Mouse (Mus musculus) frontal cortex, postnatal 14 days (tissue): ENCODE results near the gene Nptn.

Experiments used
- DNase-seq, 2 experiments: peaks; one replicate each; pipeline ENCODE4 v3.0.0; 2022; ENCODE audit warnings: low spot score in 2 of 2

Gene Nptn

DNA sequence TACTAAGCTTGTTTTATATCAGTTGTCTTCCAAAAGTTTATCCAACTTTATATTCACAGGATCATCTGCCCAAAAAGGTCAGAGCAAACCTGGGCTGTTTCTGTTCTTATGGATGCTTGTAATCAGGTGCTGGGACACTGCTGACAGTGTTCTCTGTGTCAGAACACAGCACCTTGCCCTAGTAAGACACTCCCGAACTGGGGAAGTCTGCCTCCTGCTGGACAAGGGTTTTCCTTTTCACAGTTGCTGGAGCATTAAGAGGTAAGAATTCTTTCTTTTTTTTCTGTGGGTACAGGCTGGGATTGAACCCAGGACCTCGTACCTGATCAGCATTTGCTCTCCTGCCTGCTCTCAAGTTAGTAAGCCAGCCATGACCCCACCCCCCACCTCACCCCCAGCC, 74.4 kb downstream of the Nptn start:
- no peak for DNase-seq

DNA sequence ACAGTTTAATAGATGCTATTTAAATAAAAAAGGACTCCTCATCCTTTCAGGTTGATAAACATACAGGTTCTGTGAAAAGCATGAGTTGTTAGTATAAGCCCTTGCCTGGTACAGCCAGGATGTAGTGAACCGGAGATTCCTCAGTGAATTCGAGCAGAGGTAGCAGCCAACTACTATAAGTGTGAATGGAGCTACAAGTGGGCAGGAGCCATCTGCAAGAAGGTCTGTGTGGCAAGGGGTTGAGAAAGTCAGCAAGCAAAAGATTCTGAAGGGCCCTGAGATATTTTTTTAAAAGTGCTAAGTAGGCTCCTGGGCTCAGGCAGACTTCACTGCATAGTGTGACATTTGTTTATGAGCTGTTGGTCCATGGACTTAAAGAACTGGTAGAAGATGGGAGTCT, 74.8 kb downstream of the Nptn start:
- DNase-seq: no peak

DNA sequence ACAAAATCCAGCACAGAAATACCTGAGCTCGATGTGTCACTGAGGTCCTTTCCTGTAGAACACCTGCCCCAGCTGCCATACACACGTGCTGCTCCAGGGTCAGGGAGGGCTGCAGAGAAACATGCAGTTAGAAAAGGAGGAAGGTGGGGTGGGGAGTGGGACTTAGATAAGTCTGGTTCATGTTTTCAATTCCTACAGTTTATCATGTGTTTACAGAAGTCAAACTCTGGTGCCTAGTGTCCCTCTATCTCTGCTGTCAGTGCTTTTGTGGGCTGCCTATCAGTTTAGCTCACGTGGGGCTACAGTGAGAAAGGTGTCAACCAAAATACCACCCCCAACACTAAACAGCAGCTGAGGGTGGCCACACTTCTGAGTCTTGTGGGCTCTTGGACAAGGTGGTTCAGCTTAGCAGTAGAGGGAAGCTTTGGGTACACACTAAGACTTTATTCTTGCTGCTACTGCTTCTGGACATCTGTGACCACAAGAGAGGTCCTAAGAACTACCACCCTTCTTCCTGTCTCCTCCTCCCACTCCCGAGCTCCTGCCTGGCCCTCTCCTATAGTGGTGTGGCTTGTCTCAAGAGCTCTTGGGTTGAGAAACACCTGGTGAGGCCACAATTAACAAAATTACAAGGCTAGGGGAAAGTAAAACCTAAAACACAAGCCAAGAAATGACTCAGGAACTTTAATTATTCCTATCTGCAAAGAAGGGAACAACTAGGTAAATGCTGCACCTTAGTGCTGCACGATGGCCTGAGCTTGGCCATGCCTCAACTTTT, 75.9 kb downstream of the Nptn start:
- no peak for DNase-seq

DNA sequence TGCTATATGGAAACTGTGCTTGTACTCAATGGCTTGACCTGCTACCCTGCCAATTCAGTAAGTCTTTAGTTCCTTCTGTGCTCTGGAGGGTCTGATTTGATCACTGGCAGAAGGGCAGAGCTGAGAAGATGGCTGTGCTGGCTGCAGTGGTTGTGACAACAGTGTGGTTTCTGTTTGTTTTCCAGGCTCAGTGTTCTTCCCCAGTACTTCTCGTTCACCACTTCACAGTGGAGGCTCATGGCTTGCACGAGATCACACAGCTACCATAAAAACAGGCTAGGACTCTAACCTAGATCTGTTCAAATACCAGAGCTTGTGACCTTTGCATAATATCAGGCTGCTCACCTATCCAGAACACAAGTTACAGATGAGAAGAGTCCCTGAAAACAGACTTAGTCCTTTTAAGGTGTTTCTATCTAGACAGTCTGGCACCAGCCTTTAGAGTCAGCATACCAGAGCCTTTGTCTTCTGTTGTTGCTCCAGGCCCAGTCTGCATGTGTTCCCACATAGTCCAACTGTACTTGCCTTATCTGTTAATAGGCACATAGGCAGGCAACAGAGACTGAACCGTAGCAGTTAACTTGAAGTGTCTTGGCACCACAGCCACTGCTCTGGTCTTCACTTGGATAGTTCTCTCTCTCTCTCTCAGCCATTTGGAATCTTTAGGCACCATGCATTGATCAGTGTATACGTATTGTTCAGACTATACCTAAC, 76.7 kb downstream of the Nptn start:
- DNase-seq: no peak

DNA sequence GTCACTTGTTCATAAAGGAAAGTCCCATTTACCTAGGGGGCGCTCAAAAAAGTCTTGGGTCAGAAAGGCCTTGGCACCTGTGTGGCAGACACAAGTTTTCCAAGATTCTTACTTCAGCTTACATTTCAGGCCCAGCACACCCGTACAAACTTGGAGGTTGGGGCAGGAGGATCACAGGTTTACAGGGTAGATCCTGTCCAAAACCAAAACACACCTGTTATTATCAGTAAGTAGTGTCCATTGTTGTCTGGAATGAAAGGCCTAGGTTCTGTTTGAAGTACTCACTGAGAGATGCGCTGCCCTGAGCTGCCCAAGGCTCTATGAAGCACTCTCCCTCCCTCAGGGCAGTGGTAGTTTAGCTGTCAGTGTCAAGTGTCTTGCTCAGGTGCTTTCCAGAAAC, 77.3 kb downstream of the Nptn start:
- no peak for DNase-seq

DNA sequence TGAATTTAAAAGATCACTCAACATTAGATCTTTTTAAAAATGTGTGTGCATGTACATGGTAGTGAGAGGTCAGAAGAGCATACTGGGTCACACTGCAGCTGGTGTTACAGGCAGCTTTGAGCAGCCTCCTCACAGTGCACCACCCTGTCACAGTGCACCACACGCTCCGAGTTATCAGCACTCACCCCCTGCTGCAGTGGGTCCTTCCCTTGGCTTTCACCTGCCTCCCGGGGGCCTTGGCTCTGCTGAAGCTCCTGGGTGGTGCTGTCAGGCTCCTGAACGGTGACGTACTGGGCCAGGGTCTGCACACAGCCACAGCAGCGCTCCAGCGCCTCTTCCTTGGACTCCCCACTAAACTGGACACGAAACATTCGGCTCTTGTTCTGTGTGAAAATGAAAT, 77.9 kb downstream of the Nptn start:
- no peak for DNase-seq

DNA sequence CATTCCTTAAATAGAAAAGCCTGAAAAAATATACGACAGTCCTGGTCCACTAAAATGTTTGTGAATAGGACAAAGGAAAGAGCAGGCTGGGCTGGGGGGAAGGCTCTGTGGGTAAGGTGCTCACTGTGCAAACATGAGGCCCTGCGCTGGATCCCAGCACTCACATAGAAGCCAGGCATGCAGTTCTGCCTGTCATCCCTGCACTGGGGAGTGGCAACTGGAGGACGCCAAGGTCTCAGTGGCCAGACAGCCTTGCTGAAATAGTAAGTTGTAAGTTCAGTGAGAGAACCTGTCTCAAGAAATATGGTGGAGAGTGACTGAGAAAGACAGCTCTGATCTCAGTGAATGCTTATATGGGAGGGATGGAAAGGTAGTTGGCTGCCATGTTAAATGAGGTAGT, 78.6 kb downstream of the Nptn start:
- no peak for DNase-seq

DNA sequence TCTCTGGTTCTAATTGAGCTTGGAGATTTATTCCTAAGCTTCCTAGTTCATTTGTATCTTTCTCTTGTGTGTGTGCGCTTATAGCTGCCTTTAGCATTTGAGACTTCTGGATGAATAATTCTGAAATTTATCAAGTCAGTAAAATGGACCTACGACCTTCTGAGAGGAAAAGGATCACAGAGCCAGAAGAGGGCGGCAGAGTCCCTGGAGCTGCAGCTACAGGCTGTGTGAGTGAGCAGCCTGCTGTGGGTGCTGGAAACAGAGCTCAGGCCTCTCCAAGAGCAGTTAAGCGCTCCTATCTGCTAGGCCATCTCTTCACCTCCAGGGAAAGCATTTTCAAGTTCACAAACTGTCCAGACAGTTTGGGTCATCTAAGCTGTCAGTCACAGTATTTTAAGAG, 80.0 kb downstream of the Nptn start:
- DNase-seq: no peak

DNA sequence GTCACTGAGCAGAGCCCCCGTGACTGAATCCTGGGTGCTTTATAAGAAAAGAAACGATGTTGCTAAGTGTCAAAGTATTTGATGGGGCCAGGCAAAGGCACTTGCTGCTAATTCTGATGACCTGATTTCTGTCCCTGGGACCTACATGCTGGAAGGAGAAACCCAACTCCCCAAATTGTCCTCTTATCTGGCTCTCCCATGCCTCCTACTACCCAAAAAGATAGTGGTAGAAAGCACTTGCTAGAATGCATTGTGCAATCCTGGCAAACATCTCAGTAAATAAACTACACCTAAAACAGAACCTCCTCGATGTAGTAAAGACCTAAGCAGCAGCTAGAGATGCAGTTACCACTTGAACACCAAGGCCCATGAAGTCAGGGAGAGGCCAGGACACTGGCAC, 80.8 kb downstream of the Nptn start:
- DNase-seq: no peak

DNA sequence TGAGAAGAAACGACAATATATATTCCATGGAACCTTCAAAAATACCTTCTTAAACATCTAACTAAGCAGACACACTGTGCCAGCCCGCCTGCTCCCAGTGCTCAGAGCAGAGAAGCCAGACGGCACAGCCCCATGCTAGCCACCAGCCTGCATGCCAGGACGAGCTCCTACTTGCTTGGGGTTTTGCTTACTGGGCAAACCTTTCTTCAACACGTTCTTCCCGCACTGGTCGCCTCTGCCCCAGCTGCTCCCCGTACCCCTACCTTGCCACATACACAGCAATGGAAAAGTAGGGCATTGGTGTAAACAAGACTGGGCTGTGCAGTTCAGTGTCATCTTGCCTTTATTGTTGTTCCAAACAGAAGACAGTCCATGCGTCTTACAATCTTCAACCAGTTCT, 83.5 kb downstream of the Nptn start:
- no peak for DNase-seq

DNA sequence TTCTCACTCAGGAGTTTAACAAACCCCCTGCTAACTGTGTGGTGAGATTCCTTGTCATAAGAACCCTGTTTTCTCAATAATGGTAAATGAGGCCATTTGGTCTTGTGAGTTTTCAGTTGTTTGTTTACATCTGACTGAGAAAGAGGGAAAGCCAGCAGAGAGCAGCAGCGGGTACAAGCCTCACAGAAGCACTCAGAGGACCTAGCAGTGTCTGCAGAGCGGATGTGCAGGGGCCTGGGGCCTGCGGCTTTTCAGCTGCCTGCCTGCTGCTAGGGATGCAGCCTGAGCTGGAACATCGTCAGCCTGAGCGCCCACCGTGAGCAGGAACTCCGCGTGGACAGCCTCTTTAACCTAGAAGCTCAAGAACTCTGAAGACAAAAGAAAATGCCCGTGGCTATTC, 84.2 kb downstream of the Nptn start:
- no peak for DNase-seq

DNA sequence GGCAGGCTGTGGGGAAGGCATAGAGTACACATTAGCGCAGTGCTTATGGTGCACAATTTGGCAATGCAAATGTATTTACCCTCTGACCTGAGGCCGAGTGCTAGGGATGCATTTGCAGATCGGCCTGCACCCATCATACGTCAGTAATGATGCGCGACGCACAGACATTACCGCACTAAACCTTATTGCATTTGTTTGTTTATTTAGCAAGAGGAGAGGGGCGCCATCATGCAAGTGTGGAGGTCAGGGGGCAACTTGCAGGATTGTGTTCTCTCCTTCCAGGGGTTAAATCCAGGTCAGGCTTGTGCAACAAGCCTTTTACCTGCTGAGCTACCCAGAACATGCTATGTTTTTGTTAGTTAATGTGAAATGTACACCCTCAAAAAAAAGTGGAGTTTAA, 85.2 kb downstream of the Nptn start:
- no peak for DNase-seq

DNA sequence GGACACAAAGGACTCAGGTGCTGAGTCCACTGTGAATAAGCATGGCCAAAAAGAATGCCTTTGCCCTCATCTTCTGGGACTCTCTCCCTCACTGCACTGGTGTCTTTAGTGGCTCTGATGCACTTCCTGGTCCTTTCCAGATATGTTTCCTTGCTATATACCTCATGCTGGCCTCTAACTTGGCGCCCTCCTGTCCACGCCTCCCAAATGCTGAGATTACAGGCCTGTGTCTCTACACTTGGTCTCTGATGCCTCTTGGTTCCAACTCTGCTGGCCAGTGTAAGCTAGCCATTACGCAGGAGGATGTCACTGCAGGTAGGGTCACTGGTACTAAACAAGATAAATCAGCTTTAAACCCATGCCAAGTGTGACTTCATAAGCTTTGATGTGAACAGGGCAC, 86.1 kb downstream of the Nptn start:
- DNase-seq: no peak

DNA sequence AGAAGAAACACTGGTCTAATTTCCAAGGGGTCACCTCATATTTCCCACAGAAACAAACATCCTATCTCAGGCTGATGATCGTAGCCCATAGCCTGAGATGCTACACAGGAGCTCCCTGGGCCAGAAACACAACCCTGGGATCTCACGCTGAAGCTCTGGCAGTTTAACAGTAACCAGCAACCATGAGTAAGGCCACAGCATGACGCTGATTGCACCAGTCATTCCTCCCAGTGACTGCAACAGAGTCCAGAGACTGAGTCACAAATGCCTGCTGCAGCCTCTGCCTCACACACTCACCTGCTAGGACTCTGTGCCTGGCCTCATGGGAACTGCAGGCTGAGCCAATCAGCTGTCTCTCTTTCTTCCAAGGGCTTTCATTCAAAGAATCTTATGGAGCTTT, 87.0 kb downstream of the Nptn start:
- DNase-seq: no peak

DNA sequence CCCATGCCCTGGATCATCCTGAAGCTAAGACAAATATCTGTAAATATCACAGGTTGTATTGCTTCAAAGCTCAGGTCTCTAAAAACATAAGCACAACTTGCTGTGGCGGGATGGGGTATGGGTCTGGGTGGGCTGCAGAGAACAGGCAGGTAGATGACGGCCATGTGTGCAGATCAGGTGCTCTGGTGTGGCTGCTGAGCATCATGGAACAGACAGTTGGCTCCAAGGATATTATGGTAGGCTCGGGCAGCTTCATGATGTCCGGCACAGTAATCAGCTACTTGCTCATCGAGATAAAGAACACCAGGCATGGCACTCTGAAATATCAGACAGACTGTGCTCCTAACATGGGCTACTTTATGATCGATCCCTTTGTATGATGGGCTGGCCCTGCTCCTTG, 87.8 kb downstream of the Nptn start:
- DNase-seq: no peak

DNA sequence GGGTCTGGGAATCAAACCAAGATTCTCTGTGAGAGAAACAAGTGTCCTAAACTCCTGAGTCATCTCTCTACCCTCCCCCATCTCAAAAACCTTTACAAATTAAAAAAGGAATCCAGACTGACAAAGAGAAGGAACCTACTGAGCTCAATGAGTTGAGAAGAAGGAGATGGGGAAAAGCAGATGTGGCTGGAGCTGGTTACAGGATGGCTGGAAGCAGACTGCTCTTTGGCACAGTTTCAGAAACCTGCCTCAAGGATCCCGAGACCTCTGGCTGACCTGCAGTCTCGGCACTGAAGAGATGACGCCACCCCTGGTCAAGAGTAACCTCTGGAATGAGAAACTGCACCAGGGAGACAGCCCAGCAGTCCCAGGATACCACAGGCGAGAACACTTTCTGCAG, 90.4 kb downstream of the Nptn start:
- no peak for DNase-seq

DNA sequence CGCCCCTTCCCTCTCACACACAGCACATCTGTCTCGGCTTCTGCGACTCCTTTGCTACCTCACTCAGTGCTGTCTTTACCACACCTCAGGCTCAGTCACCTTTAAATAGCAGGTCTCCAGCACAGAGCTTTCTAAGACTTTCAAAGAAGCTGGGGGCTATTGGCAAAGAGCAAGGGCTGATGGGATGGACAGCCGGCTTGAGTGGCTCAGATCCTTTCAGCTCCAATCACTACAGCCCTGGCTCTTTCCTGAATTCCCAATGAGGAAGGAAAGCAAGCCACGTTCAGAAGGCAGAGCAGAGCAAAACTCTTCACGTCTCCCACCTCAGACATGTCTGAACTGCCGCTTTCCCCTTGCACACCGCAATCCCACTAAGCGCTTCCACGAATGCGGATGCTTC, 92.7 kb downstream of the Nptn start:
- DNase-seq: no peak

DNA sequence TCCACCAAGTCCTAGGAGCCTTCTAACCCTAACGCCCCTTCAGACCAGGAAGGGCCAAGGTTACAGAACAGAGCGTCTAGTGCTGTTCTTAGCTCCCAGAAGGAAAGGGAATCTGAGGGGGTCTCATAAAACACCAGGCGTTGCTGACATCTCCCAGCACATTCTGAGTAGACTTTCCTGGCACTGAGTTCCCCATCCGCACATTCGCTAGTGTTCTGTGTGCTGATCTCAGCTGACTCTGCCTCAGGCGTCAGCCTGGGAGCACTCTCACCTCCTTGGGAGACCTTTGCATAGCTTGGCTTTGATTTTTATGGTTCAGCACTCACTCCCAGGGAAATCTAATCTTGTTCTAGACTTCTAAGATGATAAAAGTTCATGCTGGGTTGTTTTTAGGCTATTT, 93.3 kb downstream of the Nptn start:
- DNase-seq: no peak

DNA sequence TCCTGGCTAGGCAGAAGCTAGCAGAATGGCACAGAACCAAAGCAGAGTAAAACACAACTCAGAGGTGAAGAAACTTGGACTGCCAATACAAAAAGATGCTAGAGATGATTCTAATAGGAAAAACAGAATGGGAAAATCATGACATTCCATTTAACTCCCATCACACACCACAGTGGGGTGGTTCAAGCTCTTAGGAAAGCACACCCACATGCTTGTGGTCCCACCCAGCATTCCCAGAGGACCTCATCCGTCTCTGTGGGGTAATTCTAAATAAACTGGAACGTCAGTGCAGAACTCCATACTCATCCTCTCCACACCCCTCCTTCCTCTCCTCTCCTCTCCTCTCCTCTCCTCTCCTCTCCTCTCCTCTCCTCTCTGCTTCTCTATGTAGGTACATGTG, 99.4 kb downstream of the Nptn start:
- DNase-seq: no peak

DNA sequence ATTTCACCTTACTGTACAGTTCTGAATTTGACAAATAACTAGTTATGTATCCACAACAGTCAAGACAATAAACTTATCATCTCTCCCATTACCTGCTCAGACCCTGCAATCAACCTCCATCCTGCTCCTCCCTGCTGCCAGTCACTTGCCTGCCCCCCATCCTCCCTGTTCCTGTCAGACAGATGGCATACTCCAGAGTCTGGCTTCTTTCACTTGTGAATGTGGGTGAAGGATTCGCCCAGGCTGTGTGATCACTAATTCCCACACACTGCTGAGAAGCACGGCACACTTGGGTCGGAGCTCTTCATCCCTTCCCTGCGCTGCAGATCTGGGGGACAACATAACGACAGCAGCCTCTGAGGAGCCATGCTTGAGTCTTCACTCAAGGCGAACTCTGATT, 100.1 kb downstream of the Nptn start:
- no peak for DNase-seq

DNA sequence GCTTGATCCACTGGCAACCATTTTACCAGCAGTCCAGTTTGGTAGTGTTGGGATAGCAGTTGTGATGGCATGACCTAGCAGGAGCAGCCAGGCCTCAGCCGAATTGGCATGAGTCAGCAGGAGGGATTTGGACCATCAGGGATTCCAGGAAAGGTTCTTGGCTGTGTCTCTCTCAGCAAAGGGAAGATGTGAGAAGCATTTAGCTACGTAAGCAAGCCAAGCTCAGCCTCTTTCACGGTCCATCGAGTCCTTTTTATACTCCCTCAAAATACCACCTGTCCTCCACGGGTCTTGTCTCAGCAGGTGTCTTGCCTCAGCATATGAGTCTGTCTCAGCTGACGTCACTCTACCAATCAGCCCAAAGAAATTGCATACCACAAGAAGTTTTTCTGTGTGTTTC, 101.3 kb downstream of the Nptn start:
- no peak for DNase-seq

DNA sequence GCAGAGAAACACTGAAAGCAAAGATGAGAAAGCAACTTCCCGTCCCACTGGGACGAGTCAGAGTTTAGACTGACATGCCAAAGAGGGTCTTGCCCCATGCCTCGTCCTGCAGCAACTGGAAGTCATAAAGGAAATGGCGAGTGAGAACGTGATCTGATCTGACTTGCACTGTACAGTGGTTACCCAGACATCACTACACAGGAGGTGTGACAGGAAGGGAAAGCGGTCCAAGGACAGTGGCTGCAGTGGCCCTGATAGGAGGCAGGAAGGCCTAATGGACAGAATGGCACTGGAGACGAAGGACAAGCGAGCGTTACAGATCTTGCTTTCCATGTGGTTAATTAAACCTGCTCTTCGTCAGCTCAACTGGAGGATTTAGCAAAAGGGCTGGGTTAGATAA, 103.2 kb downstream of the Nptn start:
- DNase-seq: no peak

DNA sequence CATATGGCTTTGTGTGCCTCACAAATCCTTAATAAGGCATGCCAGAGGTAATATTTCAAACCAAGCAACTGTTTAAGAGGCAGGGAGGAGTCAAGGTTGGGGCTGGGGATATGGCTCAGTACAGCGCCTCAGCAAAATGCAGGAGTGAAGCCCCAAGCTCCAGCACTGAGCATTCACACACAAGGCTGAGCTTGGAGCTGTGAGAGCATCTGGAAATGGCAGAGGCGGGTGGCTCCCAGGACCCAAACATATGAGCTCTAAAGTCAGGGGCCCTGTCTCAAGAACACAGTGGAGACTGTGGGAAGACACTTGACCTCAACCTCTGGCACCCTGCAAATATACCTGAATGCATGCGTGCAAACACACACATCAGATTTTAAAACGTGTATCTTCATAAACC, 106.0 kb downstream of the Nptn start:
- no peak for DNase-seq

DNA sequence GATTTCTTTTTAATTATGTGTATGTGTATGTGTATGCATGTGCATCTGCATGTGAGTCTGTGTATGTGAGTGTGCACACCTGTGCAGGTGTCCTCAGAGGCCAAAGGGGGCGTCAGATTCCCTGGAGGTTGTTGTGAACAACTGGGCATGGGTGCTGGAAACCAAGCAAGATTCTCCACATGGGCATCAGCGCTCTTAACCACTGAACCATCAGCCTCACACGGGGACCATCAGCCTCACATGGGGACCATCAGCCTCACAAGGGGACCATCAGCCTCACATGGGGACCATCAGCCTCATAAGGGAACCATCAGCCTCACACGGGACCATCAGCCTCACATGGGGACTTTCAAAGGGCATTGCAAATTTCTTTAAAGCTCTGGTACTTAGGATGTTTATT, 108.7 kb downstream of the Nptn start:
- DNase-seq: no peak
